ENCODE assay signal across 26 mouse cellular contexts in the genomic region with DNA sequence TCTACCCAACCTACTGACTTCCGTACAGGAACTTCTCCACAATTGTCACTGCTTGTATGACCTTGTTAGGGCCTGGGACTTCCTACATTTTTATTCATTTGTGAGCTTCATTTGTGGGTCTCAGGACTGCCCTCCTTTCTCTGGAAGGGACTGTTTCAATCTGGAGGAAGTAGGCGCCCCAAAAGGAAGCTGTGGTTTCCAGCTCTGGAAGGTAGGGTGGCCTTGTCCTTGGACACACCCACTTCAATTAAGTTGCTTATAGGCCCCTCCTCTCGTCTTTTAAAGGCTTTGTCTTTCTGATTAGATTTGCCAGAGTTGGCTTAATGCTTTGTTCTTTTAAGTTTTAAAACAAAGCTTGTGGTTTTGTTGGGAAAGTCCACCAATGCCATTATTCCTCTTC.
DNase-seq lines count a peak whose midpoint lies in the region; ATAC-seq lines count a peak whose summit lies in the region.
"Had no signal": no experiment of that assay in that cellular context is flagged by ENCODE, and none has a peak within 500 bp of the region (broad histone marks: within the 10 kb centered on the region; RNA-seq: fewer than 3 reads in every experiment).

No protein-coding gene starts in this region.

- intact Hi-C loops in gastrocnemius, postnatal 14 days (cut with DNase I; ENCODE audit: low total_unique reads) = no loop called here

- H3K36me3 ChIP-seq in hindbrain, embryonic 16.5 days (ENCODE audit: control insufficient read depth, insufficient read depth, low read length) = no peaks in the 10 kb centered on the region
- H3K36me3 ChIP-seq: embryonic facial prominence, embryonic 12.5 days; embryonic facial prominence, embryonic 15.5 days; forebrain, embryonic 12.5 days; forebrain, embryonic 15.5 days; heart, embryonic 12.5 days; heart, embryonic 15.5 days had no signal

- no peaks in the 10 kb centered on the region for H3K4me1 ChIP-seq in hindbrain, embryonic 16.5 days (ENCODE audit: control insufficient read depth, insufficient read depth, low read depth, low read length)
- H3K4me1 ChIP-seq: embryonic facial prominence, embryonic 12.5 days; embryonic facial prominence, embryonic 15.5 days; forebrain, embryonic 12.5 days; forebrain, embryonic 15.5 days; heart, embryonic 12.5 days; heart, embryonic 15.5 days had no signal

- no peaks in the 10 kb centered on the region for H3K27me3 ChIP-seq in hindbrain, embryonic 16.5 days (replicated peaks; ENCODE audit: control insufficient read depth, insufficient read depth, low read length)
- H3K27me3 ChIP-seq: CH12.LX; embryonic facial prominence, embryonic 12.5 days; embryonic facial prominence, embryonic 15.5 days; forebrain, embryonic 12.5 days; forebrain, embryonic 15.5 days; heart, embryonic 12.5 days; heart, embryonic 15.5 days had no signal

- WGBS in hindbrain, embryonic 16.5 days = 71% methylated on average over 3 of the region's 3 CpGs

- no peak overlapping the region for H3K4me3 ChIP-seq in hindbrain, embryonic 16.5 days (ENCODE audit: low read length)
- H3K4me3 ChIP-seq: embryonic facial prominence, embryonic 12.5 days; embryonic facial prominence, embryonic 15.5 days; forebrain, embryonic 12.5 days; forebrain, embryonic 15.5 days; heart, embryonic 12.5 days; heart, embryonic 15.5 days had no signal

- no peaks in the 10 kb centered on the region; the same call in 1 of the 2 replicates for H3K9me3 ChIP-seq in hindbrain, embryonic 16.5 days (ENCODE audit: control insufficient read depth, low read length)
- H3K9me3 ChIP-seq: embryonic facial prominence, embryonic 12.5 days; embryonic facial prominence, embryonic 15.5 days; forebrain, embryonic 12.5 days; forebrain, embryonic 15.5 days; heart, embryonic 15.5 days had no signal

- peak; percentile 88 for ATAC-seq in granulocyte monocyte progenitor cell, adult 5-6 weeks (replicated peaks; ENCODE audit: poor library complexity, severe bottlenecking)
- ATAC-seq in erythroid progenitor cell, adult 5-6 weeks (replicated peaks; ENCODE audit: low FRiP score, poor library complexity, severe bottlenecking) = no peak
- no peak for ATAC-seq in hindbrain, embryonic 16.5 days
- ATAC-seq: forebrain, embryonic 15.5 days; intestine, postnatal 0 days had no signal

- no peak overlapping the region for H3K27ac ChIP-seq in hindbrain, embryonic 16.5 days (ENCODE audit: low read depth, low read length)
- H3K27ac ChIP-seq: embryonic facial prominence, embryonic 12.5 days; embryonic facial prominence, embryonic 15.5 days; forebrain, embryonic 12.5 days; forebrain, embryonic 15.5 days; heart, embryonic 15.5 days; hindbrain, embryonic 14.5 days had no signal

- H3K4me2 ChIP-seq in hindbrain, embryonic 16.5 days (ENCODE audit: low read length) = no peak overlapping the region
- H3K4me2 ChIP-seq: embryonic facial prominence, embryonic 12.5 days; embryonic facial prominence, embryonic 15.5 days; forebrain, embryonic 12.5 days; forebrain, embryonic 15.5 days; heart, embryonic 12.5 days; heart, embryonic 15.5 days; hindbrain, embryonic 14.5 days had no signal

- DNase-seq in 416B (ENCODE audit: low read depth) = peak; percentile 48
- peak; percentile 69 for DNase-seq in R1 (ENCODE audit: low read depth, low spot score)
- no peak for DNase-seq in gastrocnemius, postnatal 14 days
- DNase-seq: adrenal gland, adult 2 months; adrenal gland, postnatal 14 days; B cell, adult 2 months; cerebellum, adult 11-12 months; cerebellum, adult 8-10 months; cerebellum, postnatal 10 days; gastrocnemius, postnatal 10 days; heart, adult 18-20 months; heart, postnatal 10 days; heart, postnatal 36 days; kidney, adult 2 months had no signal

- H3K9ac ChIP-seq in hindbrain, embryonic 16.5 days (ENCODE audit: low read depth, low read length) = no peak overlapping the region
- H3K9ac ChIP-seq: embryonic facial prominence, embryonic 12.5 days; embryonic facial prominence, embryonic 15.5 days; forebrain, embryonic 12.5 days; forebrain, embryonic 15.5 days; heart, embryonic 12.5 days; heart, embryonic 15.5 days; hindbrain, embryonic 14.5 days had no signal
